Comparison of ENCODE assay signal across 19 mouse cellular contexts in genomic region chr2:53101885-53102740, GRCm38 (mm10).
A peak's percentile ranks its signal among the peaks of the same experiment; 100 is the strongest.
DNase-seq lines count a peak whose midpoint lies in the region; ATAC-seq lines count a peak whose summit lies in the region.
"Had no signal": no experiment of that assay in that cellular context is flagged by ENCODE, and none has a peak within 500 bp of the region (broad histone marks: within the 10 kb centered on the region; RNA-seq: fewer than 3 reads in every experiment).

No protein-coding gene starts in this region.

- 82% methylated on average over 11 of the region's 11 CpGs for WGBS in intestine, embryonic 16.5 days

- no peak overlapping the region for H3K4me2 ChIP-seq in intestine, embryonic 16.5 days (ENCODE audit: low read depth, low read length)
- H3K4me2 ChIP-seq: embryonic facial prominence, embryonic 12.5 days; forebrain, embryonic 15.5 days; heart, embryonic 13.5 days had no signal

- peak; percentile 74 for ATAC-seq in activated CD4-positive, CD25-positive, alpha-beta regulatory T cell, adult 4 months
- peak; percentile 86 for ATAC-seq in inflammation-experienced regulatory T-cells, adult 6 months
- no peak for ATAC-seq in intestine, embryonic 16.5 days
- ATAC-seq: forebrain, embryonic 15.5 days; hindbrain, postnatal 0 days; intestine, postnatal 0 days had no signal

- no peaks in the 10 kb centered on the region for H3K27me3 ChIP-seq in intestine, embryonic 16.5 days (replicated peaks; ENCODE audit: control insufficient read depth, insufficient read depth, low read length)
- H3K27me3 ChIP-seq: embryonic facial prominence, embryonic 12.5 days; forebrain, embryonic 15.5 days; heart, embryonic 13.5 days had no signal

- no peak overlapping the region for H3K27ac ChIP-seq in intestine, embryonic 16.5 days (ENCODE audit: low read length)
- H3K27ac ChIP-seq: embryonic facial prominence, embryonic 12.5 days; forebrain, embryonic 15.5 days; heart, embryonic 13.5 days; hindbrain, postnatal 0 days had no signal

- H3K9ac ChIP-seq in intestine, embryonic 16.5 days (ENCODE audit: low read depth, low read length): no peak overlapping the region
- H3K9ac ChIP-seq: embryonic facial prominence, embryonic 12.5 days; forebrain, embryonic 15.5 days; heart, embryonic 13.5 days had no signal

- no peaks in the 10 kb centered on the region for H3K36me3 ChIP-seq in intestine, embryonic 16.5 days (ENCODE audit: control insufficient read depth, insufficient read depth, low read length)
- H3K36me3 ChIP-seq: heart, embryonic 13.5 days had no signal

- DNase-seq in adrenal gland, postnatal 10 days: peak; percentile 18
- DNase-seq in adrenal gland, postnatal 25 days: no peak
- peak; percentile 46 for DNase-seq in CD4-positive, CD25-positive, alpha-beta regulatory T cell, adult 2 months (ENCODE audit: low read depth, low spot score)
- no peak for DNase-seq in spleen, postnatal 36 days (ENCODE audit: low spot score in 2 of 2)
- DNase-seq: cerebellum, adult 11-12 months; cerebellum, adult 9-10 months; cerebellum, postnatal 25 days; gastrocnemius, postnatal 36 days; heart, adult 11 months; heart, postnatal 36 days; kidney, adult 8-10 months had no signal

- no peaks in the 10 kb centered on the region for H3K4me1 ChIP-seq in intestine, embryonic 16.5 days (ENCODE audit: control insufficient read depth, insufficient read depth, low read length)
- H3K4me1 ChIP-seq: embryonic facial prominence, embryonic 12.5 days; forebrain, embryonic 15.5 days; heart, embryonic 13.5 days had no signal

- H3K9me3 ChIP-seq in intestine, embryonic 16.5 days (ENCODE audit: control insufficient read depth, low read length): no peaks in the 10 kb centered on the region
- H3K9me3 ChIP-seq: embryonic facial prominence, embryonic 12.5 days; forebrain, embryonic 15.5 days; heart, embryonic 13.5 days had no signal

- H3K4me3 ChIP-seq in intestine, embryonic 16.5 days (ENCODE audit: low read length): no peak overlapping the region
- H3K4me3 ChIP-seq: embryonic facial prominence, embryonic 12.5 days; forebrain, embryonic 15.5 days; heart, embryonic 13.5 days had no signal

Comparison
In these comparisons a context has a peak if more than half of its experiments do, and no peak if none do; other contexts are left out.
1. DNase-seq: peak in adrenal gland, postnatal 10 days (single experiment) and CD4-positive, CD25-positive, alpha-beta regulatory T cell, adult 2 months (single experiment); none in adrenal gland, postnatal 25 days (single experiment) and spleen, postnatal 36 days (0 of 2).